ENCODE assay signal across 23 mouse cellular contexts in genomic region chr4:44022323-44022722, GRCm38 (mm10). TPM values are rescaled to one million over a fixed set of nuclear protein-coding genes. Genes with fewer than 3 reads are reported as not detected.
DNase-seq lines count a peak whose midpoint lies in the region; ATAC-seq lines count a peak whose summit lies in the region.
"Had no signal": no experiment of that assay in that cellular context is flagged by ENCODE, and none has a peak within 500 bp of the region (broad histone marks: within the 10 kb centered on the region; RNA-seq: fewer than 3 reads in every experiment).

No protein-coding gene starts in this region.

- 89% methylated on average over 4 of the region's 4 CpGs for WGBS in forebrain, embryonic 12.5 days

- H3K27ac ChIP-seq in forebrain, embryonic 12.5 days, result no peak overlapping the region
- H3K27ac ChIP-seq: embryonic facial prominence, embryonic 10.5 days; hindbrain, embryonic 15.5 days; limb, embryonic 13.5 days; liver, embryonic 15.5 days; stomach, postnatal 0 days had no signal

- H3K36me3 ChIP-seq in forebrain, embryonic 12.5 days (replicated peaks), result peaks cover 87% of the 10 kb centered on the region

- H3K9me3 ChIP-seq in forebrain, embryonic 12.5 days, result no peaks in the 10 kb centered on the region
- H3K9me3 ChIP-seq: embryonic facial prominence, embryonic 10.5 days; hindbrain, embryonic 15.5 days; limb, embryonic 13.5 days; liver, embryonic 15.5 days had no signal

- peak; percentile 74 for DNase-seq in heart, adult 11 months
- no peak for DNase-seq in heart, postnatal 4 days
- peak; percentile 85 for DNase-seq in CD4-positive, CD25-positive, alpha-beta regulatory T cell, adult 2 months (ENCODE audit: low read depth, low spot score)
- peak; percentile 87 for DNase-seq in thymus, postnatal 0 days (ENCODE audit: low spot score)
- DNase-seq in left cerebral cortex, adult 8-10 months (ENCODE audit: low spot score in 2 of 2), result no peak
- no peak for DNase-seq in adrenal gland, adult 2 months
- DNase-seq: gastrocnemius, postnatal 14 days; kidney, adult 9 months; kidney, postnatal 36 days; layer of hippocampus, adult 9-11 months; lung, postnatal 14 days; midbrain, embryonic 14.5 days had no signal

- peak; percentile 94 for ATAC-seq in inflammation-experienced regulatory T-cells, adult 6 months
- ATAC-seq in forebrain, embryonic 12.5 days (ENCODE audit: low FRiP score), result no peak

- H3K4me2 ChIP-seq in forebrain, embryonic 12.5 days, result no peak overlapping the region
- H3K4me2 ChIP-seq: hindbrain, embryonic 15.5 days; limb, embryonic 13.5 days; liver, embryonic 15.5 days had no signal

- H3K27me3 ChIP-seq in forebrain, embryonic 12.5 days, result peaks cover 44% of the 10 kb centered on the region
- H3K27me3 ChIP-seq: hindbrain, embryonic 15.5 days; limb, embryonic 13.5 days; liver, embryonic 15.5 days had no signal

- H3K4me3 ChIP-seq in forebrain, embryonic 12.5 days (replicated peaks), result no peak overlapping the region
- H3K4me3 ChIP-seq: embryonic facial prominence, embryonic 10.5 days; hindbrain, embryonic 15.5 days; limb, embryonic 13.5 days; liver, embryonic 15.5 days had no signal

- H3K9ac ChIP-seq in forebrain, embryonic 12.5 days, result no peak overlapping the region
- H3K9ac ChIP-seq: hindbrain, embryonic 15.5 days; limb, embryonic 13.5 days; liver, embryonic 15.5 days had no signal

- H3K4me1 ChIP-seq in forebrain, embryonic 12.5 days, result no peaks in the 10 kb centered on the region
- H3K4me1 ChIP-seq: embryonic facial prominence, embryonic 10.5 days; hindbrain, embryonic 15.5 days; limb, embryonic 13.5 days had no signal

RNA-seq across cellular contexts. Expression of gene Clta, which starts 18.1 kb away (rescaled TPM):
- total RNA-seq in heart, postnatal 4 days (2021), result 100 to 1,000 TPM; 108 TPM
- 100 to 1,000 TPM in 1 of 3 experiments, 10 to 100 TPM in 2; 89.3 to 100 (median 91.5) TPM for polyA plus RNA-seq in inflammation-experienced regulatory T-cells, adult 6 months (2017; shearing (Covaris generic))
- polyA plus RNA-seq in thymus, postnatal 0 days (2015; fragmentation: Nextera tagmentation; extraction: Ambion mirVana), result 251 and 260 TPM in 2 replicates
- 100 to 1,000 TPM; 270 to 279 (median 276) TPM for total RNA-seq in left cerebral cortex, adult 8-10 months (2022)
- 100 to 1,000 TPM; 182 to 183 TPM for total RNA-seq in adrenal gland, adult 2 months (2021)
- polyA plus RNA-seq in adrenal gland, adult 2 months (2012; rRNA removed), result 141 and 143 TPM in 2 replicates
- polyA plus RNA-seq in forebrain, embryonic 12.5 days (2016; fragmentation: Nextera tagmentation; extraction: Ambion mirVana), result 235 and 238 TPM in 2 replicates

RNA-seq across cellular contexts. Expression of gene Ccin, which starts 39.0 kb away (rescaled TPM):
- total RNA-seq in heart, postnatal 4 days (2021), result under 1 TPM; 0.26 to 0.47 TPM
- not detected for polyA plus RNA-seq in inflammation-experienced regulatory T-cells, adult 6 months (2017; shearing (Covaris generic))
- polyA plus RNA-seq in thymus, postnatal 0 days (2015; fragmentation: Nextera tagmentation; extraction: Ambion mirVana), result not detected in 2 replicates
- total RNA-seq in left cerebral cortex, adult 8-10 months (2022), result not detected
- not detected for total RNA-seq in adrenal gland, adult 2 months (2021)
- polyA plus RNA-seq in adrenal gland, adult 2 months (2012; rRNA removed), result 0.04 TPM in 1 of 2 replicates, not detected in the other
- polyA plus RNA-seq in forebrain, embryonic 12.5 days (2016; fragmentation: Nextera tagmentation; extraction: Ambion mirVana), result 0.09 TPM in 1 of 2 replicates, not detected in the other
- total RNA-seq: adrenal gland, adult 18-20 months; heart, adult 8-10 months; left cerebral cortex, postnatal 10 days had no signal
- polyA plus RNA-seq: embryonic facial prominence, embryonic 10.5 days; heart, postnatal 0 days; hindbrain, embryonic 15.5 days; limb, embryonic 13.5 days; liver, embryonic 15.5 days; midbrain, embryonic 14.5 days; stomach, postnatal 0 days had no signal

Comparison
In these comparisons a context has a peak if more than half of its experiments do, and no peak if none do; other contexts are left out.
1. DNase-seq: peak in heart, adult 11 months (single experiment), CD4-positive, CD25-positive, alpha-beta regulatory T cell, adult 2 months (single experiment) and thymus, postnatal 0 days (single experiment); none in heart, postnatal 4 days (single experiment), left cerebral cortex, adult 8-10 months (0 of 2) and adrenal gland, adult 2 months (single experiment).